Mouse (Mus musculus): ENCODE measurements around the gene Ppt2. TPM values are rescaled to one million over a fixed set of nuclear protein-coding genes. Genes with fewer than 3 reads are reported as not detected.

Ppt2 gene
- polyA plus RNA-seq, 1 experiment, result 32.7 TPM

GRCm38 (mm10) chr17:34591994-34592375 is 36.3 kb downstream of the Ppt2 start:
- Histone ChIP-seq H3K4me1 (ENCODE audit: control insufficient read depth, insufficient read depth, low read length) (peaks cover 2% of the 10 kb centered on the region), H3K4me3 (ENCODE audit: insufficient read depth, low read length) (peak overlapping the region; percentile 58), H3K27ac (ENCODE audit: insufficient read depth, low read length) (peak overlapping the region; percentile 98)
- TF ChIP-seq CTCF (IDR thresholded peaks at IDR 0.05; ENCODE audit: extremely low read depth, insufficient read depth, low read length) (no peak), POLR2A (IDR thresholded peaks at IDR 0.05; ENCODE audit: extremely low read depth, insufficient read depth, low read length) (peak; percentile 73; the same call in 1 of the 2 replicates)

- TF ChIP-seq CTCF (IDR thresholded peaks at IDR 0.05; ENCODE audit: extremely low read depth, insufficient read depth, low read length), result no peak
- TF ChIP-seq POLR2A (IDR thresholded peaks at IDR 0.05; ENCODE audit: extremely low read depth, insufficient read depth, low read length), result no peak
- Histone ChIP-seq H3K27ac (ENCODE audit: insufficient read depth, low read length) (peak within 1 kb of the TSS; percentile 98), H3K4me1 (ENCODE audit: control insufficient read depth, insufficient read depth, low read length) (peaks cover 5% of the 10 kb centered on the region)
These were observed 37.0 kb downstream of the Ppt2 start, which contains the start of gene Pbx2 for GRCm38 (mm10) chr17:34591029-34591993. Pbx2 (plus strand) TSS chr17:34591266.

GRCm38 (mm10) chr17:34590154-34590987 is 37.9 kb downstream of the Ppt2 start:
- TF ChIP-seq CTCF (IDR thresholded peaks at IDR 0.05; ENCODE audit: extremely low read depth, insufficient read depth, low read length) (no peak), POLR2A (IDR thresholded peaks at IDR 0.05; ENCODE audit: extremely low read depth, insufficient read depth, low read length) (no peak)
- Histone ChIP-seq H3K4me3 (ENCODE audit: insufficient read depth, low read length) (no peak overlapping the region), H3K27ac (ENCODE audit: insufficient read depth, low read length) (peak overlapping the region; percentile 53; the same call in 1 of the 2 replicates), H3K4me1 (ENCODE audit: control insufficient read depth, insufficient read depth, low read length) (peaks cover 5% of the 10 kb centered on the region)

More at GRCm38 (mm10) chr17:34591029-34591993, 37.0 kb downstream of the Ppt2 start, which contains the start of gene Pbx2:
- H3K4me3 ChIP-seq (ENCODE audit: insufficient read depth, low read length), result peak within 1 kb of the TSS; percentile 58

DNA sequence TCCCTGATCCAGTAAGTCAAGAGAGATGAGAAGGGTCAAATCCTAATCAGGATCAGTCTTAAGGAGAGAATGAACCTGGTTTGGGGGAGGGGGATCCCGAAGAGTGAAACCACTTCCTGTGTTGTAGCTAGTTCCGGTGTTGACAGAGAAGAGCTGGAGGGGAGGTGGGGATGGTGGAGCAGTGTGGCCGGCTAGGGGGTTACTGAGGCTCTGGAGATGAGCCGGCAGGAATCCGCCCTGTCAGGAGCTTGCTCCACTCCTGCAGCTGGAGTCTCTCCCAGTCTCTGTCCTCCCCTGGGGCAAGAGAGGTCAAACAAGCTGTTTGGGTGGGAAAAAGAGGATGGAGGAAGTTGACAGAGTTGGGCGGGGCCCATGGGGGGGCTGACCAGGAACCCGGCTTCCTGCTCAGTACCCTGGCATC is 38.6 kb downstream of the Ppt2 start, which contains the start of gene Gpsm3:
Gpsm3 (plus strand) TSS at position 126 of the 421 bp plus-strand sequence.
- H3K4me3 ChIP-seq (ENCODE audit: insufficient read depth, low read length), result no peak within 1 kb of the TSS
- peak within 1 kb of the TSS; percentile 53; the same call in 1 of the 2 replicates for H3K27ac ChIP-seq (ENCODE audit: insufficient read depth, low read length)
- H3K4me1 ChIP-seq (ENCODE audit: control insufficient read depth, insufficient read depth, low read length), result peaks cover 5% of the 10 kb centered on the region
- TF ChIP-seq POLR2A (IDR thresholded peaks at IDR 0.05; ENCODE audit: extremely low read depth, insufficient read depth, low read length) (no peak), CTCF (IDR thresholded peaks at IDR 0.05; ENCODE audit: extremely low read depth, insufficient read depth, low read length) (no peak)

DNA sequence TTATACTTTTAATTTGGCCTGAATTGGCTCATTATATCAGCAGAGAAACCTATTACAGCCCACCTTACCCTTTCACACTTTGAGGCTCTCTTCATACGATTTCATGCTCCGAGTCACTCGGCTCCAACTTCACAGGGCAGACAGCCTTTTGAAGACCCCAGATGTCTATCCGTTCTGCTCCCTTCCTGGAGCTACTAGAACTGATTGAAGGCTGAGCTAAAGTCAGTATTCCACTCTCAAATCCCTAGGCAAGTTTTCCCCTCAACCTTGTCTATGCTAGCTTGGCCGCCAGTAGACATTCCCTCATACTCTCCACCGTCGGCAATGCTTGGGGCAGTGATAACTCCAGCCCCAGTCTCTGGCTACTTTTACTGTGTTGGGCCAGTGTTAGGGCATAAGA is 39.1 kb downstream of the Ppt2 start:
- Histone ChIP-seq H3K4me1 (ENCODE audit: control insufficient read depth, insufficient read depth, low read length) (peaks cover 5% of the 10 kb centered on the region), H3K27ac (ENCODE audit: insufficient read depth, low read length) (no peak overlapping the region), H3K4me3 (ENCODE audit: insufficient read depth, low read length) (no peak overlapping the region)
- TF ChIP-seq CTCF (IDR thresholded peaks at IDR 0.05; ENCODE audit: extremely low read depth, insufficient read depth, low read length), result no peak
- TF ChIP-seq POLR2A (IDR thresholded peaks at IDR 0.05; ENCODE audit: extremely low read depth, insufficient read depth, low read length), result no peak

GRCm38 (mm10) chr17:34588767-34589166 is 39.5 kb downstream of the Ppt2 start:
- Histone ChIP-seq H3K4me1 (ENCODE audit: control insufficient read depth, insufficient read depth, low read length) (peaks cover 5% of the 10 kb centered on the region), H3K4me3 (ENCODE audit: insufficient read depth, low read length) (no peak overlapping the region), H3K27ac (ENCODE audit: insufficient read depth, low read length) (no peak overlapping the region)
- no peak for TF ChIP-seq POLR2A (IDR thresholded peaks at IDR 0.05; ENCODE audit: extremely low read depth, insufficient read depth, low read length)
- TF ChIP-seq CTCF (IDR thresholded peaks at IDR 0.05; ENCODE audit: extremely low read depth, insufficient read depth, low read length), result no peak

- Histone ChIP-seq H3K27ac (ENCODE audit: insufficient read depth, low read length) (peak overlapping the region; percentile 97), H3K4me3 (ENCODE audit: insufficient read depth, low read length) (peak overlapping the region; percentile 56), H3K4me1 (ENCODE audit: control insufficient read depth, insufficient read depth, low read length) (peaks cover 5% of the 10 kb centered on the region)
- TF ChIP-seq POLR2A (IDR thresholded peaks at IDR 0.05; ENCODE audit: extremely low read depth, insufficient read depth, low read length) (no peak), CTCF (IDR thresholded peaks at IDR 0.05; ENCODE audit: extremely low read depth, insufficient read depth, low read length) (no peak)
These were observed 40.5 kb downstream of the Ppt2 start for GRCm38 (mm10) chr17:34587814-34588213.

GRCm38 (mm10) chr17:34587423-34587811 is 40.9 kb downstream of the Ppt2 start:
- TF ChIP-seq CTCF (IDR thresholded peaks at IDR 0.05; ENCODE audit: extremely low read depth, insufficient read depth, low read length), result no peak
- peak; percentile 75 for TF ChIP-seq POLR2A (IDR thresholded peaks at IDR 0.05; ENCODE audit: extremely low read depth, insufficient read depth, low read length)
- H3K4me3 ChIP-seq (ENCODE audit: insufficient read depth, low read length), result peak overlapping the region; percentile 56
- H3K4me1 ChIP-seq (ENCODE audit: control insufficient read depth, insufficient read depth, low read length), result peaks cover 5% of the 10 kb centered on the region
- H3K27ac ChIP-seq (ENCODE audit: insufficient read depth, low read length), result peak overlapping the region; percentile 97

DNA sequence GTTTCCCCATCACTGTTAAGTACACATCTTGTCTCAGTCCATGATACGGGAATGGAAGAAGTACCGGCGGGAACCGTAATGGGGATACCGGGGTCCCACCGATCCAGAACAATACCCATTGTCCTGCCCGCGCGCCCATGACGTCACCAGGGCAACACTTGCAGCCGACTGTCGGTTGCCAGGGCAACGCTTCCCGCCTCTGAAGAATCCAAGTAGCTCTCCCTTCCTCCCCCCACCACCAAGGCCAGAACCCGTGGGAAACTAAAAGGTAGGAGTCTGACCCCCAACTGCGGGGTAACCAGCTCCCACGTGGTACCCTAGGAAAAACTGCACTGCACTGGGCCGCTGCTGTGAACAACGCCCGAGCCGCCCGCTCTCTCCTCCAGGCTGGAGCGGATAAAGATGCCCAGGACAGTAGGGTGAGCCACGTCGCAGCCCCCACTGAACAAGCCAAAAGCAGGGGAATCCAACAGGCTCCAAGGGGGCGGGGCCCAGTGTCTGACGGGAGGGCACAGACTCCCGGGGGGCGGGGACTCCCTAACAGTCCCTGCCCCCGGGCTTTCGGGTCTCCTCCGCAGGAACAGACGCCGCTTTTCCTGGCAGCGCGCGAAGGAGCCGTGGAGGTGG is 41.4 kb downstream of the Ppt2 start:
- peak overlapping the region; percentile 56 for H3K4me3 ChIP-seq (ENCODE audit: insufficient read depth, low read length)
- H3K4me1 ChIP-seq (ENCODE audit: control insufficient read depth, insufficient read depth, low read length), result peaks cover 5% of the 10 kb centered on the region
- H3K27ac ChIP-seq (ENCODE audit: insufficient read depth, low read length), result peak overlapping the region; percentile 94
- TF ChIP-seq POLR2A (IDR thresholded peaks at IDR 0.05; ENCODE audit: extremely low read depth, insufficient read depth, low read length) (no peak), CTCF (IDR thresholded peaks at IDR 0.05; ENCODE audit: extremely low read depth, insufficient read depth, low read length) (no peak)

Measured in cortical plate, adult 2 months (tissue).